Mouse (Mus musculus) small intestine, adult 2 months (tissue): ENCODE results near the gene Dock4.

Source experiments
- CTCF ChIP-seq: fragments of 200-500 bp; IDR thresholded peaks from 2 replicates; pipeline ENCODE4 v1.5.1; 2012; ENCODE audit warnings: low read depth, mild to moderate bottlenecking, control low read depth, inconsistent platforms, low read length, moderate library complexity, mixed read lengths; ENCODE audit not compliant: insufficient replicate concordance, insufficient read length; ENCODE audit errors: extremely low read depth
- POLR2A ChIP-seq: fragments of 200-500 bp; IDR thresholded peaks from 2 replicates; pipeline ENCODE4 v1.6.1; 2012; ENCODE audit warnings: low read depth, mild to moderate bottlenecking, control low read depth, inconsistent platforms, low read length, moderate library complexity

DNA sequence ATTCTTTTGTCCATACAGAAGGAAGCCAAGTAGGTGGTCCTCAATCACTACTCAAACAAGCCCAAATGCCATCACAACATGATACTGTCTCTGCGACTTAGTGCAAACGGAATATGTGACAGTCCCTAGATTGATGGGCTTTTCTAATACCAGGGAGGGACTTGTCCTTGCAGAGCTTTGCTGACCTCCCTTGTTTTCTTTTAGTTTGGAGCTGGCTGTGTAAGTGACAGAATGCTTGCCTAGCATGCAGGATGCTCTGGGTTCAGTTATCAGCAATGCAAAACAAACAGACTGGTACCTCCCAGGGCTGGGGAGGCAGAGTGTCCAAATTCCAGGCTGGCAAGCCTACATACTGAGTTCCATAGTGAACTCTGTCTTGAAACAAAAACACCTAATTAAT is 7.7 kb upstream of the Dock4 start:
- TF ChIP-seq POLR2A = no peak
- TF ChIP-seq CTCF = no peak
